Mouse (Mus musculus) sigmoid colon, adult 10 weeks (tissue): ENCODE measurements around the gene Fkbp6. TPM values are rescaled to one million over a fixed set of nuclear protein-coding genes. Genes with fewer than 3 reads are reported as not detected.

ENCODE experiments used
- polyA plus RNA-seq: library from polyadenylated mRNA; stranded (reverse); fragments of 350-450 nt; fragmentation: Illumina TruSeq; extraction: RNeasy Lipid Tissue Mini Kit (QIAGEN cat#74804); gene quantifications from one replicate; pipeline ENCODE4 v1.2.3, GENCODE M21; 2014; ENCODE audit warnings: low read depth, low replicate concordance

Fkbp6 gene
- polyA plus RNA-seq, result not detected

GRCm38 (mm10) chr5:135349862-135350261, at the start of gene Fkbp6:
Fkbp6 (minus strand) TSS chr5:135350044.

DNA sequence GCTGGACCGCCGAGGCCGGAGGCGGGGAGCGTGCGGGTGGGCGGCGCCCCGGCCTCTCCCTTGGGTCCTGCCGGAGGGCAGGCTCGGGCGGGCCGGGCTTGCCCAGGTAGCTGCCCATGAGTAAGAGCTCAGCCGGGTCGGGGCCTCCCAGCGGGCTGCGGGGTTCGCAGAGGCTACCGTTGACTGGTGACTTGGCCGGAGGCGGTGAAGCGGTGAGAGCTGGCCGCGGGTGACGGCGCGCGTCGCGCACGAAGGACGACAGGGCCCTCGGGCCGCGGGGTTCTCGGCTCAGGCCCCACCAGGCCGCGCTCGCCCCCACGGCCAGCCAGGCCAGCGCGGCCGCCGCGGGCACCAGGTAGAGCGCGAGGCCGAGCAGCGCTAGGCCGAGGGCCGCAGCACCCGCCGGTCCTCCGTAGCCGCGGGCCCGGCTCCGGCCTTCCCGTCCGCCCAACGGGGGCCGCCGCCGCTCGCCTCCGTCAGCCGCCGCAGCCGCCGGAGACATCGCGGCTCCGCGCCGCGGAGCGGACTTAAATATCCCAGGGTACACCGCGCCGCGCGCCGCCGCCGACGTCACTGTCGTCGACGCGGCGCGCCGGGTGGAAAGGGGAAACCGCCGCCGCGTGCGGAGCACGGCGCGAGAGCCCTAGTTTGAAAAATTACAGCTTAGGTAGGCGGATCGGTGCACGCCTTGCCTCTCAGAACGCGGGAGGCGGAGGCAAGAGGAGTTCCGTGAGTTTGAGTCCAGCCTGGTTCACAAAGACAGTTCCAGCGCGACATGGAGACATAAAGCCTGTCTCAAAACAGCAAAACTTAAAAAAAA, 44.4 kb upstream of the Fkbp6 start, which contains the start of gene Pom121:
Gene Pom121, minus strand, starts transcription at position 543 of the 820 bp plus-strand sequence.

GRCm38 (mm10) chr5:135369787-135370654, 20.2 kb upstream of the Fkbp6 start, which contains the start of gene Nsun5:
Nsun5 (plus strand) TSS chr5:135369953.

DNA sequence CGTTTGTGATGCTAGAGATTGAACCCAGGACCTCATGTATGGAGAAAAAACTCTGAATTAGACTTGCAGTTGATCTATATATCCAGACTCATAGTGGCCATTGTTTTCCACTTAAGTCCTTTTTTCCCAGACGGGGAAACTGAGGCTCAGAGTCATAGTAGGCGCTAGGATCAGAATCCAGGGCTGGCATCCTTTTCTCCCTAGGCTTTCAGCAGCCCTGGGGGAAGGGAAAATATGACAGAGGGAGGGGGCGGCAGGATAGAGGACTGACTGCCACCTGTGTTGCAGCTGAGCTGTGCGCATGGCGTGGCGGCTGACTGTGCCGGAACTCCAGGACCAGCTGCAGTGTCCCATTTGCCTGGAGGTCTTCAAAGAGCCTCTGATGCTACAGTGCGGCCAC, 3.2 kb upstream of the Fkbp6 start, which contains the start of gene Trim50:
Gene Trim50, plus strand, starts transcription at position 301 of the 400 bp plus-strand sequence.

DNA sequence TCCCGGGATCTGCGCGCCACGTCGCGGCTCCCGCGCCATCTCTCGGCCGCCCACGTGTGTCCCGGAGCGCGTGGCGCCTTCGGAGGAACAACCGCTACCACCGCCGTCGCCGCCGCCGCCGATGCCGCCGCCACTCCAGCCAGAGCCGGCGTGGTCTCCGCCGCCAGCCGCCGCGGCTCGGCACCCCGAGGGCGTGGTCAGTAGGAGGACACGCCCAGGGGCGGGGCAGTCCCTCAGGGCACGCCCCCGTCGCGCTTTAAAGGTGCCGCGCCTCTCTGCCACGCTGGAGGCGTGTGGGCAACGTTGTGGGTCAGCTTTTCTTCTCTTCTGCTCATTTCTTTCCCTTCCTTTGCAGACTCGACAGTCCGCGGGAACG, 98.8 kb downstream of the Fkbp6 start, which contains the start of gene Fzd9:
Gene Fzd9, minus strand, starts transcription at position 152 of the 376 bp plus-strand sequence.

Other genes starting within 250 kb of the Fkbp6 start
- 6.5 TPM for gene Tbl2, start 200.4 kb downstream of the Fkbp6 start, polyA plus RNA-seq
- gene Bcl7b, start 181.8 kb downstream of the Fkbp6 start, polyA plus RNA-seq, result 9.1 TPM
- 47.9 TPM for gene Baz1b, start 162.8 kb downstream of the Fkbp6 start, polyA plus RNA-seq
- gene Fzd9, start 98.8 kb downstream of the Fkbp6 start, polyA plus RNA-seq, result 0.25 TPM
- not detected for gene Trim50, start 3.3 kb upstream of the Fkbp6 start, polyA plus RNA-seq
- 4.1 TPM for gene Nsun5, start 19.9 kb upstream of the Fkbp6 start, polyA plus RNA-seq
- 3.0 TPM for gene Pom121, start 44.5 kb upstream of the Fkbp6 start, polyA plus RNA-seq
- gene Hip1, start 195.1 kb upstream of the Fkbp6 start, polyA plus RNA-seq, result 5.2 TPM
- gene Ccl26, start 213.5 kb upstream of the Fkbp6 start, polyA plus RNA-seq, result not detected
- gene Ccl24, start 223.0 kb upstream of the Fkbp6 start, polyA plus RNA-seq, result 0.69 TPM